Mouse (Mus musculus) heart, postnatal 36 days (tissue): ENCODE measurements around the gene 6330403K07Rik. TPM values are rescaled to one million over a fixed set of nuclear protein-coding genes. Genes with fewer than 3 reads are reported as not detected.
A peak's percentile ranks its signal among the peaks of the same experiment; 100 is the strongest.

Experiments used
- DNase-seq, 2 experiments: peaks; one replicate each; pipeline ENCODE4 v3.0.0; 2021 to 2022
- intact Hi-C: fragments of 180-260 bp; cut with DNase I; formaldehyde crosslinking; loops from one replicate; pipeline ENCODE4 v1.15.1; 2025
- total RNA-seq, 2 experiments: library from RNA; stranded (reverse); gene quantifications; 2 replicates each; pipeline ENCODE4 v1.2.3; 2021

6330403K07Rik gene
- total RNA-seq, 2 experiments from 2014 or later, result 0.22 to 0.44 TPM

DNA sequence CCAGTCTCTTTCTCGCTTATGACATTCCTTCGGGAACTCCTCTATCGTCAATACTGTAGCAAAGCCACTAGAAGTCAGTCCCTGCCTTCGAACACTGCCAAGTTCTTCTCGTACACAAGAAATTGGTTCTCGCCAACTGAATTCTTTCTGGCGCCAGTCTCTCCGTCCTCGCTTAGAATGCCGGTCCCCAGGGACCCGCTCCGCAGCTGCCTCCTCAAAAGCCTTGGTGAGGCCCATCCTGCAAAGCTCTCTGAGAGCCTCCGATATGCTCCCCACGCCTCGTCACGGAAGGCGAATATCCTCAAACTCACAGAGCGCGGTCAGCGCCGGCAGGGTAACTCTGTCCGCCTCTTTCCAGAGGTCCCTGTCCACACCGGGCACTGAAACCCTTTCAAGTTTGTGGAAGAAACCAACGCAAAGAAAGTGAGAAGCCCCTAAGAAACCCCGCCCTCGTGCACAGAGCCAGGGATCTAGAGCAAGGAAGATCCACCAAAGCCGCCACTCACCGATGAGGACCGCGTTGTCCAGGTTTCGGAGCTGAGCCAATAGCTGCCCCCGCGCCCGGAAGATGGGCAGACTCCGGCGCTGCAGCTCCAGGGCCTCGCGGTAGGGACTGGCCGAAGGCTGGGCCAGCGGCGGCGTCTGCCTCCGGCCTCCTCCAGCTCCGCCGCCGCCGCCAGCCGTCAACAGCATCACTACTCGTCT is 29.6 kb downstream of the 6330403K07Rik start:
- intact Hi-C loops, result loop anchor here (2.0 kb wide), 2 partner anchors 15 to 19 kb away; partner anchors contain the start of genes Derl2 and Mis12
- DNase-seq, result no peak

DNA sequence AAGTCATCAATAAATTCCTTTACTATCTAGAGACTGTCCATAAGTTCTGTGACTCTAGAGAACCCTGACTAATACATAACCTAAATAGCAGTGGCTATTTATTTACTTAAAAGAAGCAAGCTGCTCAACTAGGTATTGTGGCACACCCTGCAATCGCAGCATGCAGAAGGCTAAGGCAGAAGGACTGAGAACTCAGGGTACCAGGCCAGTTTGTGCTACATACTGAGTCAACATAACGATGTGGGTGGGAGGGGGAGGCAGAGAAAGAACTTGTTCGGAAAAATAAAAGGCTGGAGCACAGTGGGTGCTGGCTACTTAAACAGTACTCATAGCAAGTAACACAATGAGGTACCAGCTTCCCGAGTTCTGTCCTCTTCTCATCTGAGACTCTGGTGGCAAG is 32.1 kb downstream of the 6330403K07Rik start:
- no peak for DNase-seq
- intact Hi-C loops, result no loop called here

- intact Hi-C loops, result loop anchor here (1.0 kb wide), 1 partner anchor 70 kb away; no protein-coding TSS in a partner anchor
- peak; percentile 96 to 98 for DNase-seq
Observed at GRCm38 (mm10) chr11:70982557-70983228, 50.6 kb downstream of the 6330403K07Rik start, which contains the start of gene C1qbp. C1qbp (minus strand) TSS chr11:70983026.

- intact Hi-C loops, result no loop called here
- DNase-seq, result no peak
Observed at GRCm38 (mm10) chr11:70982030-70982429, 51.3 kb downstream of the 6330403K07Rik start.

Other genes starting within 250 kb of the 6330403K07Rik start
- under 1 TPM; 0.47 to 0.89 TPM for gene Scimp, start 220.9 kb downstream of the 6330403K07Rik start, total RNA-seq
- 10 to 100 TPM; 35.9 to 36.5 TPM for gene Rabep1, start 188.7 kb downstream of the 6330403K07Rik start, total RNA-seq
- 10 to 100 TPM; 44.5 to 50.8 TPM for gene Nup88, start 63.5 kb downstream of the 6330403K07Rik start, total RNA-seq
- gene Rpain, start 63.3 kb downstream of the 6330403K07Rik start, total RNA-seq, result 10 to 100 TPM; 16.8 to 18.4 TPM
- 100 to 1,000 TPM; 226 to 228 TPM for gene C1qbp, start 50.5 kb downstream of the 6330403K07Rik start, total RNA-seq
- 10 to 100 TPM; 10.6 to 10.7 TPM for gene Dhx33, start 29.1 kb downstream of the 6330403K07Rik start, total RNA-seq
- 1 to 10 TPM; 6.5 to 6.9 TPM for gene Mis12, start 13.9 kb downstream of the 6330403K07Rik start, total RNA-seq
- 10 to 100 TPM; 32.2 to 38.4 TPM for gene Derl2, start 13.7 kb downstream of the 6330403K07Rik start, total RNA-seq
- gene Nlrp1a, start 111.2 kb upstream of the 6330403K07Rik start, total RNA-seq, result under 1 TPM; 0.92 to 1.00 TPM
- under 1 TPM in 1 of 2 experiments, not detected in 1; 0.17 TPM for gene Nlrp1b, start 197.2 kb upstream of the 6330403K07Rik start, total RNA-seq